In genomic region chr11:8344938-8345337, GRCm38 (mm10) we compare ENCODE assay signal across 13 mouse cellular contexts.
"Had no signal": no experiment of that assay in that cellular context is flagged by ENCODE, and none has a peak within 500 bp of the region (broad histone marks: within the 10 kb centered on the region; RNA-seq: fewer than 3 reads in every experiment).

No protein-coding gene starts in this region.

- DNase-seq: kidney, adult 18-20 months; kidney, postnatal 14 days; liver, embryonic 13.5 days; liver, postnatal 0 days; midbrain, embryonic 14.5 days; retina, postnatal 1 day; right cerebral cortex, postnatal 4 days had no signal

- H3K9me3 ChIP-seq: intestine, embryonic 15.5 days; kidney, embryonic 15.5 days; limb, embryonic 15.5 days; liver, embryonic 13.5 days; midbrain, embryonic 10.5 days had no signal

- H3K36me3 ChIP-seq: intestine, embryonic 15.5 days; kidney, embryonic 15.5 days; limb, embryonic 15.5 days; liver, embryonic 13.5 days; midbrain, embryonic 10.5 days had no signal

- H3K27ac ChIP-seq: intestine, embryonic 15.5 days; kidney, embryonic 15.5 days; left cerebral cortex, adult 2 months; limb, embryonic 15.5 days; liver, embryonic 13.5 days; midbrain, embryonic 10.5 days had no signal

- H3K9ac ChIP-seq: intestine, embryonic 15.5 days; kidney, embryonic 15.5 days; limb, embryonic 15.5 days; liver, embryonic 13.5 days; liver, postnatal 0 days had no signal

- H3K27me3 ChIP-seq: intestine, embryonic 15.5 days; kidney, embryonic 15.5 days; limb, embryonic 15.5 days; liver, embryonic 13.5 days had no signal

- H3K4me2 ChIP-seq: intestine, embryonic 15.5 days; kidney, embryonic 15.5 days; limb, embryonic 15.5 days; liver, embryonic 13.5 days had no signal

- ATAC-seq: intestine, embryonic 15.5 days; liver, postnatal 0 days had no signal

- H3K4me3 ChIP-seq: intestine, embryonic 15.5 days; kidney, embryonic 15.5 days; left cerebral cortex, adult 2 months; limb, embryonic 15.5 days; liver, embryonic 13.5 days; midbrain, embryonic 10.5 days; myocyte had no signal

- H3K4me1 ChIP-seq: intestine, embryonic 15.5 days; kidney, embryonic 15.5 days; limb, embryonic 15.5 days; liver, embryonic 13.5 days; midbrain, embryonic 10.5 days had no signal
